12 mouse cellular contexts compared by ENCODE assay signal in the genomic region with DNA sequence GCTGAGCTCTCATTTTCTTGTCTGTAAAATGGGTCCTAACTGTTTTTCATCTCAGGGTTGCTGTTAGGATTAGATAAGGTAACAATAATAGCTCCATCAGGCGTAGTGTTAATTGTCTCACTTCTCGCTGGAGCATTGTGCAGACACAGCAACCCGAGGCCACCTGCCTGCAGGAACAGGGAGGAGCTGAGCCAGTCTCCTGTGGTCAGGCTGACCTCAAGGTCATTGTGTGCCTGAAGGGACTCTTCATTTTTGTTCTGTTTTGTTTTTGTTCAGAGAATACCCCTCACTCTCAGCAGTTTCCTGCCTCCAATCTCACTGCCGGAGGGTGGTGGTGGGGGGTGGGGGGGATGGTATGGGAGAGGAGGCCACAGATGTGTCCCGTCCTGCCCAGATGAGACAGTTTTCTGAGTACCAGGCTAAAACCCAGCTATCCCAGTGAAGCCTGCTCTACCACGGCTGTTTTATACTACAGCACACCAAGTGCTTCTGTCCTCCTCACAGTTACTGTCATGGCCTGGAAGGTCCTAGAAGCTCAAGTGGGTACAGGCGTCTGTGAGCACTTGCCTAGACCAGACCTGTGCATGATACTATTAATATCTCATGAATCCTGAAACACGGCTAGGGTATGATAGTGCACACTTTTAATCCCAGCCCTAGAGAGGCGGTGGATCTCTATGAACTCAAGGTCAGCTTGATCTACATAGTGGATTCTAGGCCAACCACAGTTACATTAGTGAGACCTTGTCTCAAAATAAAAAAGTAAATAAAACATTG. TPM values are rescaled to one million over a fixed set of nuclear protein-coding genes. Genes with fewer than 3 reads are reported as not detected.
DNase-seq lines count a peak whose midpoint lies in the region; ATAC-seq lines count a peak whose summit lies in the region.
"Had no signal": no experiment of that assay in that cellular context is flagged by ENCODE, and none has a peak within 500 bp of the region (broad histone marks: within the 10 kb centered on the region; RNA-seq: fewer than 3 reads in every experiment).

No protein-coding gene starts in this region.

- no peak overlapping the region for H3K4me2 ChIP-seq in forebrain, embryonic 11.5 days (ENCODE audit: low read depth, low read length, severe bottlenecking)
- H3K4me2 ChIP-seq in forebrain, embryonic 13.5 days = no peak overlapping the region
- H3K4me2 ChIP-seq in embryonic facial prominence, embryonic 11.5 days (ENCODE audit: low read depth, low read length) = no peak overlapping the region
- no peak overlapping the region for H3K4me2 ChIP-seq in liver, embryonic 16.5 days (ENCODE audit: low read depth, low read length)
- H3K4me2 ChIP-seq in intestine, embryonic 16.5 days (ENCODE audit: low read depth, low read length) = no peak overlapping the region
- H3K4me2 ChIP-seq: embryonic facial prominence, embryonic 15.5 days; lung, embryonic 15.5 days had no signal

- H3K36me3 ChIP-seq in forebrain, embryonic 11.5 days (ENCODE audit: control insufficient read depth, insufficient read depth, low read length) = no peaks in the 10 kb centered on the region
- H3K36me3 ChIP-seq in forebrain, embryonic 13.5 days (ENCODE audit: poor library complexity, severe bottlenecking) = no peaks in the 10 kb centered on the region
- no peaks in the 10 kb centered on the region for H3K36me3 ChIP-seq in embryonic facial prominence, embryonic 11.5 days (replicated peaks; ENCODE audit: control insufficient read depth, insufficient read depth, low read depth, low read length)
- no peaks in the 10 kb centered on the region for H3K36me3 ChIP-seq in liver, embryonic 16.5 days (ENCODE audit: control insufficient read depth, insufficient read depth)
- H3K36me3 ChIP-seq in intestine, embryonic 16.5 days (ENCODE audit: control insufficient read depth, insufficient read depth, low read length) = no peaks in the 10 kb centered on the region
- H3K36me3 ChIP-seq: embryonic facial prominence, embryonic 15.5 days; lung, embryonic 15.5 days had no signal

- H3K27ac ChIP-seq in forebrain, embryonic 11.5 days (ENCODE audit: low read depth, low read length) = peak overlapping the region; percentile 46; the same call in 1 of the 2 replicates
- H3K27ac ChIP-seq in forebrain, embryonic 13.5 days = no peak overlapping the region
- no peak overlapping the region for H3K27ac ChIP-seq in embryonic facial prominence, embryonic 11.5 days (replicated peaks; ENCODE audit: low read depth, low read length)
- H3K27ac ChIP-seq in liver, embryonic 16.5 days (ENCODE audit: low read length) = peak overlapping the region; percentile 37; the same call in 1 of the 2 replicates
- no peak overlapping the region for H3K27ac ChIP-seq in intestine, embryonic 16.5 days (ENCODE audit: low read length)
- H3K27ac ChIP-seq: embryonic facial prominence, embryonic 15.5 days; lung, embryonic 15.5 days had no signal

- H3K4me1 ChIP-seq in forebrain, embryonic 11.5 days (replicated peaks; ENCODE audit: control insufficient read depth, insufficient read depth, low read length) = peaks cover 5% of the 10 kb centered on the region; the same call in 1 of the 2 replicates
- H3K4me1 ChIP-seq in forebrain, embryonic 13.5 days = peaks cover 19% of the 10 kb centered on the region
- no peaks in the 10 kb centered on the region for H3K4me1 ChIP-seq in embryonic facial prominence, embryonic 11.5 days (ENCODE audit: control insufficient read depth, insufficient read depth, low read length)
- peaks cover 22% of the 10 kb centered on the region for H3K4me1 ChIP-seq in liver, embryonic 16.5 days (ENCODE audit: control insufficient read depth, low read depth, low read length)
- H3K4me1 ChIP-seq in intestine, embryonic 16.5 days (ENCODE audit: control insufficient read depth, insufficient read depth, low read length) = peaks cover 9% of the 10 kb centered on the region; the same call in 1 of the 2 replicates
- H3K4me1 ChIP-seq: embryonic facial prominence, embryonic 15.5 days had no signal

- no peaks in the 10 kb centered on the region for H3K9me3 ChIP-seq in forebrain, embryonic 11.5 days (ENCODE audit: control insufficient read depth, low read length)
- no peaks in the 10 kb centered on the region for H3K9me3 ChIP-seq in forebrain, embryonic 13.5 days (replicated peaks)
- no peaks in the 10 kb centered on the region for H3K9me3 ChIP-seq in embryonic facial prominence, embryonic 11.5 days (replicated peaks; ENCODE audit: control insufficient read depth, low read length)
- no peaks in the 10 kb centered on the region for H3K9me3 ChIP-seq in liver, embryonic 16.5 days (replicated peaks; ENCODE audit: control insufficient read depth, low read length)
- H3K9me3 ChIP-seq in intestine, embryonic 16.5 days (ENCODE audit: control insufficient read depth, low read length) = no peaks in the 10 kb centered on the region
- H3K9me3 ChIP-seq: embryonic facial prominence, embryonic 15.5 days; lung, embryonic 15.5 days had no signal

- no peak; the same call in 1 of the 2 replicates for ATAC-seq in forebrain, embryonic 11.5 days (replicated peaks; ENCODE audit: low FRiP score)
- ATAC-seq in forebrain, embryonic 13.5 days = no peak
- ATAC-seq in embryonic facial prominence, embryonic 11.5 days (replicated peaks; ENCODE audit: insufficient number of reproducible peaks, low FRiP score, low TSS enrichment, low read depth) = no peak; the same call in 1 of the 2 replicates
- 0 out of 2 replicates have a peak, but pooled peaks have one; percentile 19 for ATAC-seq in liver, embryonic 16.5 days (ENCODE audit: low read depth)
- ATAC-seq in intestine, embryonic 16.5 days = no peak

- no peaks in the 10 kb centered on the region for H3K27me3 ChIP-seq in forebrain, embryonic 11.5 days (ENCODE audit: control insufficient read depth, insufficient read depth, low read length)
- H3K27me3 ChIP-seq in forebrain, embryonic 13.5 days = no peaks in the 10 kb centered on the region
- H3K27me3 ChIP-seq in embryonic facial prominence, embryonic 11.5 days (ENCODE audit: control insufficient read depth, insufficient read depth, low read length) = no peaks in the 10 kb centered on the region
- no peaks in the 10 kb centered on the region for H3K27me3 ChIP-seq in liver, embryonic 16.5 days (ENCODE audit: control insufficient read depth, insufficient read depth, low read depth, low read length)
- no peaks in the 10 kb centered on the region for H3K27me3 ChIP-seq in intestine, embryonic 16.5 days (replicated peaks; ENCODE audit: control insufficient read depth, insufficient read depth, low read length)
- H3K27me3 ChIP-seq: CH12.LX; embryonic facial prominence, embryonic 15.5 days; lung, embryonic 15.5 days had no signal

- no peak overlapping the region for H3K4me3 ChIP-seq in forebrain, embryonic 11.5 days (ENCODE audit: low read depth, low read length)
- no peak overlapping the region for H3K4me3 ChIP-seq in forebrain, embryonic 13.5 days
- no peak overlapping the region for H3K4me3 ChIP-seq in embryonic facial prominence, embryonic 11.5 days (ENCODE audit: low read depth, low read length)
- no peak overlapping the region for H3K4me3 ChIP-seq in liver, embryonic 16.5 days (ENCODE audit: low read depth, low read length)
- H3K4me3 ChIP-seq in intestine, embryonic 16.5 days (ENCODE audit: low read length) = no peak overlapping the region
- H3K4me3 ChIP-seq: embryonic facial prominence, embryonic 15.5 days; lung, embryonic 15.5 days had no signal

- H3K9ac ChIP-seq in forebrain, embryonic 11.5 days (ENCODE audit: low read length) = no peak overlapping the region
- no peak overlapping the region for H3K9ac ChIP-seq in forebrain, embryonic 13.5 days
- no peak overlapping the region for H3K9ac ChIP-seq in embryonic facial prominence, embryonic 11.5 days (replicated peaks; ENCODE audit: low read length)
- H3K9ac ChIP-seq in liver, embryonic 16.5 days (ENCODE audit: low read depth, low read length) = no peak overlapping the region
- no peak overlapping the region for H3K9ac ChIP-seq in intestine, embryonic 16.5 days (ENCODE audit: low read depth, low read length)
- H3K9ac ChIP-seq: embryonic facial prominence, embryonic 15.5 days; lung, embryonic 15.5 days had no signal

- no peak for DNase-seq in forebrain, embryonic 11.5 days (ENCODE audit: low spot score)
- peak; percentile 59 for DNase-seq in ES-CJ7 (ENCODE audit: low read depth, low spot score)
- DNase-seq in embryonic facial prominence, embryonic 11.5 days (ENCODE audit: low spot score) = peak; percentile 21
- no peak for DNase-seq in natural killer cell, adult 2 months (ENCODE audit: low spot score in 2 of 2)
- DNase-seq in T-cell, adult 2 months (ENCODE audit: low spot score) = no peak

- WGBS in forebrain, embryonic 11.5 days = 24% methylated on average over 9 of the region's 9 CpGs
- WGBS in forebrain, embryonic 13.5 days = 27% methylated on average over 9 of the region's 9 CpGs
- 21% methylated on average over 9 of the region's 9 CpGs for WGBS in embryonic facial prominence, embryonic 11.5 days
- 26% methylated on average over 9 of the region's 9 CpGs for WGBS in liver, embryonic 16.5 days (ENCODE audit: insufficient replicate concordance)
- WGBS in intestine, embryonic 16.5 days = 43% methylated on average over 9 of the region's 9 CpGs

RNA-seq across cellular contexts. Expression of a gene that starts 23.9 kb away (rescaled TPM):
- polyA plus RNA-seq in forebrain, embryonic 11.5 days (2014; fragmentation: Nextera tagmentation; extraction: Ambion mirVana) = not detected in 2 replicates
- polyA plus RNA-seq in forebrain, embryonic 13.5 days (2015; fragmentation: Nextera tagmentation; extraction: Ambion mirVana) = not detected in 2 replicates
- not detected in 2 replicates for polyA plus RNA-seq in embryonic facial prominence, embryonic 11.5 days (2014; fragmentation: Nextera tagmentation; extraction: Ambion mirVana)
- polyA plus RNA-seq in liver, embryonic 16.5 days (2015; fragmentation: Nextera tagmentation; extraction: Ambion mirVana) = 0.32 TPM in 1 of 2 replicates, not detected in the other
- polyA plus RNA-seq in intestine, embryonic 16.5 days (2015; fragmentation: Nextera tagmentation; extraction: Ambion mirVana) = not detected in 2 replicates
- polyA plus RNA-seq: embryonic facial prominence, embryonic 15.5 days; lung, embryonic 15.5 days; stomach, embryonic 16.5 days had no signal

RNA-seq across cellular contexts. Expression of a gene that starts 42.4 kb away (rescaled TPM):
- 142 and 149 TPM in 2 replicates for polyA plus RNA-seq in forebrain, embryonic 11.5 days (2014; fragmentation: Nextera tagmentation; extraction: Ambion mirVana)
- 107 and 114 TPM in 2 replicates for polyA plus RNA-seq in forebrain, embryonic 13.5 days (2015; fragmentation: Nextera tagmentation; extraction: Ambion mirVana)
- 143 and 145 TPM in 2 replicates for polyA plus RNA-seq in embryonic facial prominence, embryonic 11.5 days (2014; fragmentation: Nextera tagmentation; extraction: Ambion mirVana)
- polyA plus RNA-seq in liver, embryonic 16.5 days (2015; fragmentation: Nextera tagmentation; extraction: Ambion mirVana) = 20.3 and 23.7 TPM in 2 replicates
- polyA plus RNA-seq in intestine, embryonic 16.5 days (2015; fragmentation: Nextera tagmentation; extraction: Ambion mirVana) = 52.5 and 63.0 TPM in 2 replicates

RNA-seq across cellular contexts. Expression of a gene that starts 53.9 kb away (rescaled TPM):
- 10.8 and 12.4 TPM in 2 replicates for polyA plus RNA-seq in forebrain, embryonic 11.5 days (2014; fragmentation: Nextera tagmentation; extraction: Ambion mirVana)
- 0.44 and 0.84 TPM in 2 replicates for polyA plus RNA-seq in forebrain, embryonic 13.5 days (2015; fragmentation: Nextera tagmentation; extraction: Ambion mirVana)
- 7.1 and 7.6 TPM in 2 replicates for polyA plus RNA-seq in embryonic facial prominence, embryonic 11.5 days (2014; fragmentation: Nextera tagmentation; extraction: Ambion mirVana)
- 44.1 and 44.3 TPM in 2 replicates for polyA plus RNA-seq in liver, embryonic 16.5 days (2015; fragmentation: Nextera tagmentation; extraction: Ambion mirVana)
- polyA plus RNA-seq in intestine, embryonic 16.5 days (2015; fragmentation: Nextera tagmentation; extraction: Ambion mirVana) = 1.5 and 2.4 TPM in 2 replicates

Comparison
In these comparisons a context has a peak if more than half of its experiments do, and no peak if none do; other contexts are left out.
1. H3K27ac ChIP-seq: peak in forebrain, embryonic 11.5 days (single experiment) and liver, embryonic 16.5 days (single experiment); none in forebrain, embryonic 13.5 days (single experiment), embryonic facial prominence, embryonic 11.5 days (single experiment) and intestine, embryonic 16.5 days (single experiment).
2. DNase-seq: peak in ES-CJ7 (single experiment) and embryonic facial prominence, embryonic 11.5 days (single experiment); none in forebrain, embryonic 11.5 days (single experiment), natural killer cell, adult 2 months (0 of 2) and T-cell, adult 2 months (single experiment).